Mouse (Mus musculus) urinary bladder, postnatal 14 days (tissue): ENCODE data around the gene Eaf1.
A peak's percentile ranks its signal among the peaks of the same experiment; 100 is the strongest.
"Not testable (repeated sequence)": the region's sequence is repeated elsewhere in the genome, so short reads cannot be mapped to it uniquely, and the experiment has no call there.

Experiments
- DNase-seq: peaks from one replicate; pipeline ENCODE4 v3.0.0; 2021; ENCODE audit warnings: low spot score

Eaf1 gene

GRCm38 (mm10) chr14:31494349-31494974 is at the start of gene Eaf1:
Eaf1 (plus strand) TSS chr14:31494399.
- DNase-seq = peak; percentile 44

GRCm38 (mm10) chr14:31448994-31449393 is 45.2 kb upstream of the Eaf1 start:
- DNase-seq = no peak

- DNase-seq = not testable (repeated sequence)
Observed at GRCm38 (mm10) chr14:31453946-31454345, 40.3 kb upstream of the Eaf1 start.

GRCm38 (mm10) chr14:31454849-31455566 is 39.2 kb upstream of the Eaf1 start:
- no peak for DNase-seq

GRCm38 (mm10) chr14:31456064-31456721 is 38.0 kb upstream of the Eaf1 start:
- DNase-seq = no peak

GRCm38 (mm10) chr14:31458006-31458405 is 36.2 kb upstream of the Eaf1 start:
- no peak for DNase-seq

- DNase-seq = not testable (repeated sequence)
Observed at GRCm38 (mm10) chr14:31462226-31462625, 32.0 kb upstream of the Eaf1 start.

- DNase-seq = peak; percentile 25
Observed at GRCm38 (mm10) chr14:31462886-31463285, 31.3 kb upstream of the Eaf1 start.

- peak; percentile 11 for DNase-seq
Observed at GRCm38 (mm10) chr14:31464176-31464575, 30.0 kb upstream of the Eaf1 start.

- no peak for DNase-seq
Observed at GRCm38 (mm10) chr14:31469711-31470110, 24.5 kb upstream of the Eaf1 start.

GRCm38 (mm10) chr14:31472451-31473061 is 21.6 kb upstream of the Eaf1 start:
- DNase-seq = peak; percentile 69

GRCm38 (mm10) chr14:31473297-31473696 is 20.9 kb upstream of the Eaf1 start:
- no peak for DNase-seq

GRCm38 (mm10) chr14:31482417-31482816 is 11.8 kb upstream of the Eaf1 start:
- DNase-seq = no peak

GRCm38 (mm10) chr14:31486465-31486864 is 7.7 kb upstream of the Eaf1 start:
- DNase-seq = no peak

- DNase-seq = no peak
Observed at GRCm38 (mm10) chr14:31488055-31488454, 6.1 kb upstream of the Eaf1 start.

- no peak for DNase-seq
Observed at GRCm38 (mm10) chr14:31493901-31494300, 298 bp upstream of the Eaf1 start.

GRCm38 (mm10) chr14:31494975-31495455 is 816 bp downstream of the Eaf1 start, which contains the start of gene Mettl6:
Mettl6 (minus strand) TSS chr14:31495040.
- peak; percentile 91 for DNase-seq

GRCm38 (mm10) chr14:31495538-31495937 is 1.3 kb downstream of the Eaf1 start:
- no peak for DNase-seq

- no peak for DNase-seq
Observed at GRCm38 (mm10) chr14:31496241-31496646, 2.0 kb downstream of the Eaf1 start.

GRCm38 (mm10) chr14:31499526-31499925 is 5.3 kb downstream of the Eaf1 start:
- no peak for DNase-seq

- DNase-seq = no peak
Observed at GRCm38 (mm10) chr14:31503406-31503805, 9.2 kb downstream of the Eaf1 start.

- DNase-seq = no peak
Observed at GRCm38 (mm10) chr14:31506456-31506855, 12.3 kb downstream of the Eaf1 start.
